Mouse (Mus musculus) thymus, postnatal 0 days (tissue): ENCODE data around the gene Olfr212. TPM values are rescaled to one million over a fixed set of nuclear protein-coding genes. Genes with fewer than 3 reads are reported as not detected.
"Not testable (repeated sequence)": the region's sequence is repeated elsewhere in the genome, so short reads cannot be mapped to it uniquely, and the experiment has no call there.

Experiments
- DNase-seq: peaks from one replicate; pipeline ENCODE4 v3.0.0-alpha.2; 2015; ENCODE audit warnings: low spot score
- polyA plus RNA-seq: library from polyadenylated mRNA; unstranded; fragments of >200 nt; fragmentation: Nextera tagmentation; extraction: Ambion mirVana; gene quantifications from 2 replicates; pipeline ENCODE4 v1.2.1, GENCODE M21; 2015

The Olfr212 gene
- polyA plus RNA-seq = not detected in 2 replicates

GRCm38 (mm10) chr6:116506302-116507003, at the start of gene Olfr212:
Olfr212 (plus strand) TSS chr6:116506516.
- not testable (repeated sequence) for DNase-seq

- DNase-seq = no peak
Observed at GRCm38 (mm10) chr6:116458728-116459127, 47.6 kb upstream of the Olfr212 start.

- DNase-seq = no peak
Observed at GRCm38 (mm10) chr6:116459232-116459631, 47.1 kb upstream of the Olfr212 start.

GRCm38 (mm10) chr6:116460544-116461283, 45.6 kb upstream of the Olfr212 start, which contains the start of gene Alox5:
Alox5 (minus strand) TSS chr6:116461178.
- no peak for DNase-seq

- no peak for DNase-seq
Observed at GRCm38 (mm10) chr6:116468081-116468480, 38.2 kb upstream of the Olfr212 start.

- no peak for DNase-seq
Observed at GRCm38 (mm10) chr6:116485081-116485480, 21.2 kb upstream of the Olfr212 start.

- no peak for DNase-seq
Observed at GRCm38 (mm10) chr6:116486833-116487232, 19.5 kb upstream of the Olfr212 start.

- DNase-seq = no peak
Observed at GRCm38 (mm10) chr6:116488791-116489190, 17.5 kb upstream of the Olfr212 start, which contains the start of gene Olfr211. Olfr211 (plus strand) TSS chr6:116489091.

GRCm38 (mm10) chr6:116493742-116494141, 12.6 kb upstream of the Olfr212 start:
- DNase-seq = no peak

- no peak for DNase-seq
Observed at GRCm38 (mm10) chr6:116495960-116496359, 10.4 kb upstream of the Olfr212 start.

GRCm38 (mm10) chr6:116514832-116515231, 8.5 kb downstream of the Olfr212 start:
- DNase-seq = no peak

GRCm38 (mm10) chr6:116538156-116538555, 31.8 kb downstream of the Olfr212 start, which contains the start of gene Olfr213:
Olfr213 (plus strand) TSS chr6:116538456.
- DNase-seq = no peak

GRCm38 (mm10) chr6:116542500-116542899, 36.2 kb downstream of the Olfr212 start:
- no peak for DNase-seq

- DNase-seq = not testable (repeated sequence)
Observed at GRCm38 (mm10) chr6:116550841-116551240, 44.5 kb downstream of the Olfr212 start, which contains the start of gene Gm5580. Gm5580 (plus strand) TSS chr6:116551141.

- no peak for DNase-seq
Observed at GRCm38 (mm10) chr6:116553935-116554334, 47.6 kb downstream of the Olfr212 start, which contains the start of gene Olfr214. Olfr214 (plus strand) TSS chr6:116554235.

- DNase-seq = no peak
Observed at GRCm38 (mm10) chr6:116554952-116555351, 48.6 kb downstream of the Olfr212 start.

Other genes with a start within 250 kb of the Olfr212 start
- 7.0 and 9.2 TPM in 2 replicates for gene Zfand4, start 242.3 kb upstream of the Olfr212 start, polyA plus RNA-seq
- gene March8, start 168.5 kb upstream of the Olfr212 start, polyA plus RNA-seq = 5.7 and 6.6 TPM in 2 replicates
- 0.81 and 1.2 TPM in 2 replicates for gene Alox5, start 45.3 kb upstream of the Olfr212 start, polyA plus RNA-seq
- gene Olfr211, start 17.4 kb upstream of the Olfr212 start, polyA plus RNA-seq = not detected in 2 replicates
- not detected in 2 replicates for gene Olfr213, start 31.9 kb downstream of the Olfr212 start, polyA plus RNA-seq
- 0.52 and 1.0 TPM in 2 replicates for gene Gm5580, start 44.6 kb downstream of the Olfr212 start, polyA plus RNA-seq
- gene Olfr214, start 47.7 kb downstream of the Olfr212 start, polyA plus RNA-seq = not detected in 2 replicates
- gene Olfr215, start 77.7 kb downstream of the Olfr212 start, polyA plus RNA-seq = not detected in 2 replicates
- 160 and 169 TPM in 2 replicates for gene Zfp422, start 122.5 kb downstream of the Olfr212 start, polyA plus RNA-seq
- 10.3 and 10.5 TPM in 2 replicates for gene Depp1, start 144.1 kb downstream of the Olfr212 start, polyA plus RNA-seq
- 6.6 and 7.1 TPM in 2 replicates for gene Rassf4, start 167.4 kb downstream of the Olfr212 start, polyA plus RNA-seq
- gene Tmem72, start 210.4 kb downstream of the Olfr212 start, polyA plus RNA-seq = 0.04 TPM in 2 replicates